Mouse (Mus musculus): ENCODE data around the gene Med10.

- no peak for TF ChIP-seq CTCF (IDR thresholded peaks at IDR 0.05; ENCODE audit: borderline replicate concordance, insufficient read depth, low read length)
- TF ChIP-seq POLR2A (IDR thresholded peaks at IDR 0.05; ENCODE audit: low read depth, low read length) = no peak
These were observed 10.4 kb upstream of the Med10 start for GRCm38 (mm10) chr13:69791814-69792213.
